Mouse (Mus musculus): ENCODE results near the gene Prss33.

Prss33 gene

GRCm38 (mm10) chr17:23828271-23829001 is 7.4 kb downstream of the Prss33 start:
- DNase-seq (ENCODE audit: low read depth, low spot score): no peak

- no peak for DNase-seq (ENCODE audit: low read depth, low spot score)
Measured at GRCm38 (mm10) chr17:23825591-23825990, 10.3 kb downstream of the Prss33 start.

DNA sequence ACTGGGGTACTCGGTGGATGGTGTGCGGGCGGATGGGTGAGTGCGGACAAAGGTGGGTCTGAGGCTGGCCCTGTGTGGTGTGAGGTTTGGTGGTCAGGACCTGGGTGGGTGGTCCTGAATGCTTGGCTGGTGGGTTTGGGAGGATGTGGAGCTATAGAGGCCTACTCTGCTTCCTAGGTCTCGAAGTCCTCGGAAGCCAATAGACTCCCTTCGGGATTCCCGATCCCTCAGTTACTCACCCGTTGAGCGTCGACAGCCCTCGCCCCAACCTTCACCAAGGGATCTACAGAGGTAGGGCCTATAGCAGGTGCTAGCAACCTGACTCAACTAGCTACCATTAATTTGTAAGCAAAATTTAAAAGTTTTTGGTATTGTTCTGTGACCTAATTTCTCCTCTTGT is 12.2 kb downstream of the Prss33 start:
- no peak for DNase-seq (ENCODE audit: low read depth, low spot score)

DNA sequence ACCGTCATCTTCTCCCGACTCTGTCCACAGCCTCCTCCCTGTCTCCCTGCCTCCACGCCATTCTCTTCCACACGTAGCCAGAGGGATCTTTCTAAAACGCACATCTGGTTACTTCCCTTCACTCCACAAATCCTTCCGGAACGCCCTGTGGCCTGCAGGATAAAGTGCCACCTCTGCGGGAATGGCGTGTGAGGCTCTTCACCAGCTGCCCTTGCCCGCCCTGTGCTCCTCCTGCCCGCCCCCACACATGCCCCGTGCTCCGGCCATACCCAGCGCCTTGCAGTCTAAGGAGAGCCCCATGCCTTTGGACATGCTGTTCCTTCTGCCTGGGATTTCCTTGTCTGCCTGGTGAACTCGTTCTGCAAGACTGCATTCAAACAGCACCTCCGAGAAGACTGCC is 12.8 kb downstream of the Prss33 start:
- no peak for DNase-seq (ENCODE audit: low read depth, low spot score)

DNA sequence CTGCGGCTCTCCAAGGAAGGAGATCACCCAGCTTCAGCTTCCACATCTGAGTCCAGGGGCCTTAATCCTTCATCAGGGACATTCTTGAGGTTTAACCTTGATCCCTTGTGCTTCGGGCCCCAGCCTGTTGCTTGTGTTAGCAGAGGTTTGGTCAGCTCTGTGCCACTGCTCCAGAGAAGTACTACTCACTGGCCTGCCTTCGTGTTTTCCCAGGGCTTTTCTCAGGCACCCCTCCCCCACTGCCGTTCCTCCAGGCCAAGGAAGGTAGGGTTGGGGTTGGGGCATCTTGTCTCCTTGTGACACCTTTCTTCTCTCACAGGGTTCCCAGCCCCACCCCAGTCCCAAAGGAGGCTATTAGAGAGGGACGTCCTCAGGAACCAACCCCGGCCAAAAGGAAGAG is 13.8 kb downstream of the Prss33 start:
- DNase-seq (ENCODE audit: low read depth, low spot score): no peak

DNA sequence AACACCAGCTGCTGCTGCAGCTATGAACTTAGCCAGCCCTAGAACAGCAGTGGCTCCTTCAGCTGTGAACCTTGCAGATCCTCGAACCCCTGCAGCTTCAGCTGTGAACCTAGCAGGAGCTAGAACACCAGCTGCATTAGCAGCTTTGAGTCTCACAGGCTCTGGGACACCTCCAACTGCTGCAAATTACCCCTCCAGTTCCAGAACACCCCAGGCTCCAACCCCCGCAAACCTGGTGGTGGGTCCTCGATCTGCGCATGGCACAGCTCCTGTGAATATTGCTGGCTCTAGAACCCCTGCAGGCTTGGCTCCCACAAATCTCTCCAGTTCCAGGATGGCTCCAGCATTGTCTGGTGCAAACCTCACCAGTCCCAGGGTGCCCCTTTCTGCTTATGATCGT is 15.1 kb downstream of the Prss33 start:
- no peak for DNase-seq (ENCODE audit: low read depth, low spot score)

GRCm38 (mm10) chr17:23819235-23819634 is 16.6 kb downstream of the Prss33 start:
- no peak for DNase-seq (ENCODE audit: low read depth, low spot score)

DNA sequence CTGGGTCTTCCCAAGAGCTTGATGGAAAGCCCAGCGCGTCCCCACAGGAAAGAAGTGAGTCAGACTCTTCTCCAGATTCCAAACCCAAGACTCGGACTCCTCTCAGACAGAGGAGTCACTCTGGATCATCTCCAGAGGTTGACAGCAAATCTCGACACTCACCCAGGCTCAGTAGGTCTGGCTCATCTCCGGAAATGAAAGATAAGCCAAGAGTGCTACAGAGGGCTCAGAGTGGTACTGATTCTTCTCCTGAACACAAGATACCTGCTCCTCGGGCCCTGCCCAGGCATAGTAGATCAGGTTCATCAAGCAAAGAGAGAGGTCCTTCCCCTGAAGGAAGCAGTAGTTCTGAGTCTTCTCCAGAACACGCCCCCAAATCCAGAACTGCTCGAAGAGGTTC is 17.3 kb downstream of the Prss33 start:
- no peak for DNase-seq (ENCODE audit: low read depth, low spot score)

DNA sequence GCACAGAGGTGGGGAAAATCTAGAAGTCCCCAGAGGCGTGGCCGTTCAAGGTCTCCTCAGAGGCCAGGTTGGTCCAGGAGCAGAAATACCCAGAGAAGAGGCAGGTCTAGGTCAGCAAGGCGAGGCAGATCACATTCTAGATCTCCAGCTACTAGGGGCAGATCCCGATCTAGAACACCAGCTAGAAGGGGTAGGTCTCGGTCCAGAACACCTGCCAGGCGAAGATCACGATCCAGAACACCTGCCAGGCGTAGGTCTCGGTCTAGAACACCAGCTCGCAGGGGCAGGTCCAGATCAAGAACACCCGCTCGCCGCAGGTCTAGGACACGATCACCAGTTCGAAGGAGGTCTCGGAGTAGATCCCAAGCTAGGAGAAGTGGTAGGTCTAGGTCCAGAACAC is 20.2 kb downstream of the Prss33 start:
- DNase-seq (ENCODE audit: low read depth, low spot score): no peak

- no peak for DNase-seq (ENCODE audit: low read depth, low spot score)
Measured at GRCm38 (mm10) chr17:23807918-23808317, 27.9 kb downstream of the Prss33 start.

DNA sequence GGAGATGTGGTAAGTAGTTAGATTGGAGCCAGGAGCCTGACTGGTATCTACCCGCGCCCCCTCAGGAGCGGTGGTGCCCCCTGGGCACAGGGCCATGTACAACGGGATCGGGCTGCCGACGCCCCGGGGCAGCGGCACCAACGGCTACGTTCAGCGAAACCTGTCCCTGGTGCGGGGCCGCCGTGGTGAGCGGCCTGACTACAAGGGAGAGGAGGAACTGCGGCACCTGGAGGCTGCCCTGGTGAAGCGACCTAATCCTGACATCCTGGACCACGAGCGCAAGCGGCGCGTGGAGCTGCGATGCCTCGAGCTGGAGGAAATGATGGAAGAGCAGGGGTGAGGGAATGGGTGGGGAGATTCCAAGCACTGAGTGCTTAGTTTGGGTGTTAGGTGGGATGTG is 29.0 kb downstream of the Prss33 start:
- no peak for DNase-seq (ENCODE audit: low read depth, low spot score)

DNA sequence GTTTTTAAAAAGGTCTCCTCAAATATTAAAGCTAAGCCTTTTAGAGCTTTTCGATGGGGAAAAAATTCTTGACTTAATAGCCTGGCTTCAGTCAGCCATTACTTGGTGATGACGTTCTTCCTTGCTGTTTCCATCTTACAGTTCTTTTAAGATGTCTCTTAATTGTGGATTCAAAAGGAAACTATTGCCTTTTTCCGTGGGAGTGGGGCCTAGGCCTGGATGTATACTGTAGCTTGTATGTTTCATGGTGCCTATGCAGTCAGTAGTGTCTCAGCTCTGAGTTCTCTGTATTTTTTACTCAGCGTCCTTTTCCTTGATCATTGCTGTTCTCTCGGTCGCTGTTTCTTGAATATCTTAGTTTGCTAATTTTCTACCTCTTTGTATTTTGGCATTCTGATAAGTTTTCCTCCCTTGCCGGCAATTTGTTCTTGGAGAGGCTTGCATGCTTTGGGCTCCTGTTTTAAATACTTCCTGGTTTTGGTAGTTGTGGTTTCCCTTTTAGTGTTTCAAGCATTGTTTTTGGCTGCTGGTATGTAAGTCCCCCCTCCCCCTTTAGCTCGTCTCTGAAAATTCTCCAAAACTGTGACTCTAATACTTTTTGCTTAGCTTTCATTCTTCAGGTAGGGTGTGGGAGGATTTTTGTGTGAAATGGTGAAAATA is 31.3 kb downstream of the Prss33 start:
- DNase-seq (ENCODE audit: low read depth, low spot score): no peak

- DNase-seq (ENCODE audit: low read depth, low spot score): peak; percentile 84
Measured at GRCm38 (mm10) chr17:23803366-23804041, 32.4 kb downstream of the Prss33 start.

DNA sequence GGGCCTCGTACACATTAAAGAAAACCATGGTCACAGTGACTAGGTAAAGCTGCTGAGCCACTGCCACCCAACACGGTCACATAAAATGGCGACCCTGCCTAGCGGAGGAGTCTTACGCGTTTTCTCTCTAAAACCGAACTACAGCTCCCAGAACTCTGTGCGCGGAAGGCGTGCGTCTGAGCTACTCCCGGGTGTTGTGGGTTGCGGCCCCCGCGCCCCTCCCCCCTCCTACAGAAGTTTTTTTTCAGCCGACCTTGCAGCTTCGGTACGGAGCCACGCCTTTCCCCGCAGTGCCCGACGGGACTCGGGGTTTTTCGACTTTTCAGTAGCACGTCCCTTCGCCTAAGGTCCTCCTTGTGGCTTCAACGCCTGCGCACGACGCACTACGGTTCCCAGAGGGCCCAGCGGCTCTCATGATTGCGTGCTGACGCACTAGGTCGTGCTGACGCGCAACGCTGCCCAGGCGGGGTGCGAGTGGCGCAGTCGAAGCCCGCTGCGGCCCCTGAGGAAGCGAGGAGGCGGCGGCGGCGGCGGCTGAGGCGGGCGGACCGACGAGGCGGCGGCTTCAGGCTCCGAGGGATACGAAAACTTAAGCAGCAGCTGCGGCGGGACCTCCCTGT is 33.0 kb downstream of the Prss33 start:
- DNase-seq (ENCODE audit: low read depth, low spot score): peak; percentile 98

GRCm38 (mm10) chr17:23801627-23802026 is 34.2 kb downstream of the Prss33 start:
- DNase-seq (ENCODE audit: low read depth, low spot score): no peak

DNA sequence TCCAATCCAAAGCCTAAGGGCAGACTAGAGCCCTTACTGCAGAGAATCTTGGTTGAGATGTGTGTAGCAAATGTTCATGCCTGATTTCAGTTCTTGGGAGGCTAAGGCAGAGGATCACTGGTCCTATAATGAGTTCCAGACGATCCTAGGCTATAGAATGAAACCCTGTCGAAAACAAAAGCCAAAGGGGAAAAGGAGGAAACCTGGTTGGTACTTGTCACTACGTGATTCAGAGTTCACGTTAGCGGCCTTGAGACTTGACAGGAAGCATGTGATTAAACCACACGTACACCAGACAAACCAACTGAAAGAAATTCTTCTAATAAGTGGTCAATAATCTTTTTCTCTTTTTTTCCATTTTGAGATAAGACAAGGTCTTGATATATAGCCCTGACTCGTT is 38.5 kb downstream of the Prss33 start:
- no peak for DNase-seq (ENCODE audit: low read depth, low spot score)

GRCm38 (mm10) chr17:23795323-23795722 is 40.5 kb downstream of the Prss33 start:
- DNase-seq (ENCODE audit: low read depth, low spot score): no peak

DNA sequence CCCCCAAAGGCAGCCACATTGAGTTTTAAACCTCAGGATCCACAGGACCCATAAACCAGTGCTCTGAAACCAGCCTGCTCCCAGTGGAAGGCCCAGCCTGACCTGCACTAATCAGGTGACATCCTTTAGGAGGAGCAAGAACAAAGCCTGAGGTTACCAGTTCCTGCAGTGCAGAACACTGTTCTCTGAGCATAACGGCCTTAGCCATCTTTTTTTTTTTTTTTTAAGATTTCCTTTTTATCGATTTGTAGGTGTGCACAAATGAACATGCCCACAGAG is 44.8 kb downstream of the Prss33 start:
- DNase-seq (ENCODE audit: low read depth, low spot score): no peak

DNA sequence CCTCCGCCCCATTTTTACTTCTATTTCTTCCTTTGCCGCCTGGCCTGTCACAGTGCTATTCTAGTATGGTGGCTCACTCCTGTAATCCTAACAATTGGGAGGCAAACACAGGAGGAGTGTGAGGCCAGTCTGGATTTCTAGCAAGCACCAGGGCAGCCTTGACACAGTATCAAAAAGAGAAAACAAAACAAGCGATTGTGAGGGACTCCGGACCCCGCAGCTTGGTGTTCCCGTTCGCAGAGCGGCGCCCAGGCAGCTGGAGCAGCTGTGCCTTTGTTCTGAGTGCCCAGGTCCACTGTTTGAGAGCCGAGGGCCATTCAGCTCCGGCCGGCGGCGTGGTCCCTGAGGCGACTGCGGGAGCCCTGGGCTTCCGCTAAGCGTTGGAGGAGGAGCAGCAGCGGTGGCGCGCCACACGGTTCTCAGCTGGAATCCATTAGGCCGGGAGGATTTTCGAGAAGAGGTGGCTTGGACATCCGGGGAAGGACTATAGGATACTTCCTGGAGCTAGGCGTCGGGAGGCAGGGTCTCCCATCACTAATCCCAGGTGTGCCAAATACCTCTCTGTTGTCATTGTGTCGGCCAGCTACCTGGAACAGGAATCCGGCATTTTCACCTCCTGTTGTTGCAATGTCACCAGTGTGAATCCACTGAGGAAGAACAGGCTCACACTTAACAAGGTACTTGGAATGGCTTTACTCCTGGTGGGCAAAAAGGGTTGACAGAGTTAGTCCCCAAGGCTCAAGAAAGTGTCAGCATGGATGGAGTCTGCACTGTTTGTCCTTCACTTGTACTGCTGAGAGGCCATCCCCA is 45.4 kb downstream of the Prss33 start, which contains the start of gene Srrm2:
Gene Srrm2 (plus strand): TSS at position 264 of the 810 bp plus-strand sequence.
- DNase-seq (ENCODE audit: low read depth, low spot score): no peak

- no peak for DNase-seq (ENCODE audit: low read depth, low spot score)
Measured at GRCm38 (mm10) chr17:23789749-23790268, 46.0 kb downstream of the Prss33 start.

DNA sequence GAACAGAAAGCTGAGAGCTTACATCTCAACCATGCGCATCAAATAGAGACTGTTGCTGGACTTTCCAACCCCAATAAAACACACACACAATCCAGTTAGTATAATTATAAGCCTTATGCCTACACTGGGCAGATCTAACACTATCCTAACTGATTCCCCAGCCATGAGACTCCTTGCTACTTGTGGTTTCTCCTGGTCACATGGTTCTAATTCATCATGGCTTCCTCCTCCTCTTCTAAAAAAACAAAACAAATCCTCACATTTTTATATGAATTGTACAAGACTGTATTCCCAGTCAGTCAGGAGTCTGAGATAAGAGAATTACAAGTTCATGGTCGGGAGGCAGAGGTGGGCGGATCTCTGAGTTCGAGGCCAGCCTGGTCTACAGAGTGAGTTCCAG is 46.9 kb downstream of the Prss33 start:
- no peak for DNase-seq (ENCODE audit: low read depth, low spot score)

All from retina, postnatal 7 days (tissue).